Comparison of ENCODE assay signal across 8 mouse cellular contexts in genomic region chr2:167690219-167690961, GRCm38 (mm10). TPM values are rescaled to one million over a fixed set of nuclear protein-coding genes. Genes with fewer than 3 reads are reported as not detected.
DNase-seq lines count a peak whose midpoint lies in the region; ATAC-seq and TF ChIP-seq lines count a peak whose summit lies in the region.

No protein-coding gene starts in this region.

- no peaks in the 10 kb centered on the region for H3K27me3 ChIP-seq in liver, adult 2 months (ENCODE audit: control insufficient read depth, insufficient read depth, low read length)
- no peaks in the 10 kb centered on the region for H3K27me3 ChIP-seq in kidney, postnatal 0 days (ENCODE audit: insufficient read depth, low read length)
- H3K27me3 ChIP-seq in liver, postnatal 0 days (ENCODE audit: insufficient read depth, low read length), result peaks cover 3% of the 10 kb centered on the region; the same call in 1 of the 2 replicates

- H3K36me3 ChIP-seq in liver, adult 2 months (ENCODE audit: control insufficient read depth, insufficient read depth, low read length), result peaks cover 2% of the 10 kb centered on the region; the same call in 1 of the 2 replicates
- no peaks in the 10 kb centered on the region for H3K36me3 ChIP-seq in kidney, postnatal 0 days (ENCODE audit: insufficient read depth, low read length)
- H3K36me3 ChIP-seq in liver, postnatal 0 days (replicated peaks; ENCODE audit: insufficient read depth, low read length), result peaks cover 10% of the 10 kb centered on the region; the same call in 1 of the 2 replicates

- peak overlapping the region; percentile 86 for H3K27ac ChIP-seq in liver, adult 2 months (replicated peaks; ENCODE audit: insufficient read depth, low read depth, low read length)
- H3K27ac ChIP-seq in brown adipose tissue, adult 24 weeks (replicated peaks; ENCODE audit: low read depth, low read length), result peak overlapping the region; percentile 99
- no peak overlapping the region for H3K27ac ChIP-seq in kidney, postnatal 0 days
- H3K27ac ChIP-seq in liver, postnatal 0 days (ENCODE audit: low read depth), result peak overlapping the region; percentile 99

- TF ChIP-seq CTCF in liver, adult 2 months (IDR thresholded peaks at IDR 0.05; ENCODE audit: low read depth, low read length), result no peak
- TF ChIP-seq CTCF in kidney, postnatal 0 days (IDR thresholded peaks at IDR 0.05; ENCODE audit: low read depth), result no peak
- no peak for TF ChIP-seq CTCF in liver, postnatal 0 days (IDR thresholded peaks at IDR 0.05; ENCODE audit: low read depth)

- 0 out of 2 replicates have a peak, but pooled peaks have one; percentile 68 for TF ChIP-seq POLR2A in liver, adult 2 months (IDR thresholded peaks at IDR 0.05; ENCODE audit: extremely low read depth, insufficient read depth, low read length)

- TF ChIP-seq EP300 in liver, postnatal 0 days (IDR thresholded peaks at IDR 0.05; ENCODE audit: low read depth), result no peak

- peaks cover 13% of the 10 kb centered on the region for H3K79me2 ChIP-seq in liver, adult 2 months (ENCODE audit: control insufficient read depth, insufficient read depth, low read length)

- H3K4me3 ChIP-seq in liver, adult 2 months (ENCODE audit: insufficient read depth, low read depth, low read length), result peak overlapping the region; percentile 61
- peak overlapping the region; percentile 95 for H3K4me3 ChIP-seq in brown adipose tissue, adult 24 weeks (ENCODE audit: insufficient read depth, low read depth, low read length)
- peak overlapping the region; percentile 74 for H3K4me3 ChIP-seq in kidney, postnatal 0 days (replicated peaks; ENCODE audit: low read depth, low read length)
- H3K4me3 ChIP-seq in liver, postnatal 0 days (ENCODE audit: low read depth, low read length), result peak overlapping the region; percentile 78

- peaks cover 6% of the 10 kb centered on the region; the same call in 1 of the 2 replicates for H3K4me1 ChIP-seq in liver, adult 2 months (ENCODE audit: control insufficient read depth, insufficient read depth, low read length)
- H3K4me1 ChIP-seq in brown adipose tissue, adult 24 weeks (ENCODE audit: control insufficient read depth, insufficient read depth, insufficient read length, low read length), result peaks cover 17% of the 10 kb centered on the region
- H3K4me1 ChIP-seq in kidney, postnatal 0 days (replicated peaks; ENCODE audit: insufficient read depth, low read length), result 0 out of 2 replicates have a peak, but pooled peaks cover 3% of the 10 kb centered on the region
- H3K4me1 ChIP-seq in liver, postnatal 0 days (ENCODE audit: insufficient read depth), result peaks cover 22% of the 10 kb centered on the region

- WGBS in liver, adult 2 months, result 7% methylated on average over 15 of the region's 15 CpGs
- 44% methylated on average over 15 of the region's 15 CpGs for WGBS in kidney, postnatal 0 days
- 16% methylated on average over 15 of the region's 15 CpGs for WGBS in liver, postnatal 0 days (ENCODE audit: insufficient replicate concordance)

- intact Hi-C loops in gastrocnemius, postnatal 36 days (cut with DNase I), result loop anchor here (2.0 to 5.0 kb wide), 2 partner anchors 137 to 162 kb away; no protein-coding TSS in a partner anchor

- peak overlapping the region; percentile 96 for H3K9ac ChIP-seq in liver, adult 2 months (ENCODE audit: low read depth, low read length)
- peak overlapping the region; percentile 86; the same call in 1 of the 2 replicates for H3K9ac ChIP-seq in kidney, postnatal 0 days (ENCODE audit: low read depth, low read length)
- peak overlapping the region; percentile 95 for H3K9ac ChIP-seq in liver, postnatal 0 days (replicated peaks)

- no peak for ATAC-seq in kidney, postnatal 0 days (replicated peaks; ENCODE audit: low FRiP score, low read depth)
- no peak for ATAC-seq in liver, postnatal 0 days

- DNase-seq in liver, adult 2 months (ENCODE audit: extremely low read depth, low read depth, low spot score), result no peak
- DNase-seq in liver, result no peak
- peak; percentile 73 to 75 for DNase-seq in gastrocnemius, postnatal 36 days
- DNase-seq in kidney, postnatal 0 days (ENCODE audit: low spot score), result no peak
- DNase-seq in liver, postnatal 0 days, result peak; percentile 57
- peak; percentile 38 to 53 for DNase-seq in right cerebral cortex, adult 2 months (ENCODE audit: low spot score in 2 of 2)
- no peak for DNase-seq in retina, embryonic 14.5 days (ENCODE audit: low spot score)

- peak overlapping the region; percentile 88 for H3K4me2 ChIP-seq in kidney, postnatal 0 days (ENCODE audit: low read length)
- peak overlapping the region; percentile 76 for H3K4me2 ChIP-seq in liver, postnatal 0 days (ENCODE audit: low read depth, low read length)

- no peaks in the 10 kb centered on the region for H3K9me3 ChIP-seq in kidney, postnatal 0 days (replicated peaks; ENCODE audit: low read length)
- H3K9me3 ChIP-seq in liver, postnatal 0 days (ENCODE audit: low read length), result no peaks in the 10 kb centered on the region

RNA-seq across cellular contexts. Expression of gene Tmem189, which starts 0.8 kb away (rescaled TPM):
- 4.8 and 5.8 TPM in 2 replicates for total RNA-seq in liver, adult 2 months (2014; rRNA removed)
- polyA plus RNA-seq in liver, adult 2 months (2012; rRNA removed), result 19.6 and 24.8 TPM in 2 replicates
- polyA plus RNA-seq in brown adipose tissue, adult 24 weeks (2012; ENCODE audit: insufficient read depth, insufficient read length, missing spikeins), result 12.7 and 19.3 TPM in 2 replicates
- total RNA-seq in gastrocnemius, postnatal 36 days (2021), result 10 to 100 TPM; 14.9 to 15.6 TPM
- 64.6 and 65.2 TPM in 2 replicates for polyA plus RNA-seq in kidney, postnatal 0 days (2015; fragmentation: Nextera tagmentation; extraction: Ambion mirVana)
- polyA plus RNA-seq in liver, postnatal 0 days (2015; fragmentation: Nextera tagmentation; extraction: Ambion mirVana), result 9.8 and 10.1 TPM in 2 replicates

RNA-seq across cellular contexts. Expression of gene Cebpb, which starts 1.7 kb away (rescaled TPM):
- total RNA-seq in liver, adult 2 months (2014; rRNA removed), result 125 and 147 TPM in 2 replicates
- polyA plus RNA-seq in liver, adult 2 months (2012; rRNA removed), result 200 and 210 TPM in 2 replicates
- polyA plus RNA-seq in brown adipose tissue, adult 24 weeks (2012; ENCODE audit: insufficient read depth, insufficient read length, missing spikeins), result 226 and 227 TPM in 2 replicates
- 100 to 1,000 TPM; 115 to 129 TPM for total RNA-seq in gastrocnemius, postnatal 36 days (2021)
- polyA plus RNA-seq in kidney, postnatal 0 days (2015; fragmentation: Nextera tagmentation; extraction: Ambion mirVana), result 13.0 and 22.2 TPM in 2 replicates
- 27.5 and 43.6 TPM in 2 replicates for polyA plus RNA-seq in liver, postnatal 0 days (2015; fragmentation: Nextera tagmentation; extraction: Ambion mirVana)

RNA-seq across cellular contexts. Expression of gene Gm20431, which starts 29.1 kb away (rescaled TPM):
- total RNA-seq in liver, adult 2 months (2014; rRNA removed), result not detected in 2 replicates
- polyA plus RNA-seq in liver, adult 2 months (2012; rRNA removed), result 10.6 and 10.8 TPM in 2 replicates
- polyA plus RNA-seq in brown adipose tissue, adult 24 weeks (2012; ENCODE audit: insufficient read depth, insufficient read length, missing spikeins), result 1.3 TPM in 1 of 2 replicates, not detected in the other
- total RNA-seq in gastrocnemius, postnatal 36 days (2021), result 10 to 100 TPM in 1 of 2 experiments, 1 to 10 TPM in 1; 6.3 to 11.4 TPM
- 11.2 and 12.6 TPM in 2 replicates for polyA plus RNA-seq in kidney, postnatal 0 days (2015; fragmentation: Nextera tagmentation; extraction: Ambion mirVana)
- polyA plus RNA-seq in liver, postnatal 0 days (2015; fragmentation: Nextera tagmentation; extraction: Ambion mirVana), result 1.7 and 2.4 TPM in 2 replicates

RNA-seq across cellular contexts. Expression of gene Ube2v1, which starts 58.5 kb away (rescaled TPM):
- total RNA-seq in liver, adult 2 months (2014; rRNA removed), result 26.2 and 34.5 TPM in 2 replicates
- polyA plus RNA-seq in liver, adult 2 months (2012; rRNA removed), result 69.9 and 75.2 TPM in 2 replicates
- 113 and 141 TPM in 2 replicates for polyA plus RNA-seq in brown adipose tissue, adult 24 weeks (2012; ENCODE audit: insufficient read depth, insufficient read length, missing spikeins)
- total RNA-seq in gastrocnemius, postnatal 36 days (2021), result 100 to 1,000 TPM; 160 to 167 TPM
- 256 and 262 TPM in 2 replicates for polyA plus RNA-seq in kidney, postnatal 0 days (2015; fragmentation: Nextera tagmentation; extraction: Ambion mirVana)
- 122 TPM in 2 replicates for polyA plus RNA-seq in liver, postnatal 0 days (2015; fragmentation: Nextera tagmentation; extraction: Ambion mirVana)

Comparison
In these comparisons a context has a peak if more than half of its experiments do, and no peak if none do; other contexts are left out.
1. DNase-seq: peak in gastrocnemius, postnatal 36 days (2 of 2), liver, postnatal 0 days (single experiment) and right cerebral cortex, adult 2 months (2 of 2); none in liver, adult 2 months (single experiment), liver (single experiment), kidney, postnatal 0 days (single experiment) and retina, embryonic 14.5 days (single experiment).
2. Peak in every context shown above with its lines, with median percentiles within 50 percentile points of each other: H3K4me3 ChIP-seq and H3K9ac ChIP-seq.